Mouse (Mus musculus) large intestine, adult 2 months (tissue): ENCODE data around the gene Cyth2. TPM values are rescaled to one million over a fixed set of nuclear protein-coding genes. Genes with fewer than 3 reads are reported as not detected.
A peak's percentile ranks its signal among the peaks of the same experiment; 100 is the strongest.

ENCODE experiments used
- DNase-seq: peaks from one replicate; pipeline ENCODE4 v3.0.0-alpha.2; 2012; ENCODE audit warnings: low read depth, low spot score
- WGBS: fragments of 180-500 bp; shearing (Covaris S2); methylation state at CpG from one replicate; pipeline ENCODE4 v1.1.7; 2018; 5-methylcytosine and 5-hydroxymethylcytosine counted together
- polyA plus RNA-seq: library from polyadenylated mRNA; depleted of rRNA; stranded (reverse); fragments of >200 nt; gene quantifications from 2 replicates; pipeline ENCODE4 v1.2.3, GENCODE M21; 2012; rRNA removed

Cyth2 gene
- polyA plus RNA-seq = 39.6 and 49.1 TPM in 2 replicates

DNA sequence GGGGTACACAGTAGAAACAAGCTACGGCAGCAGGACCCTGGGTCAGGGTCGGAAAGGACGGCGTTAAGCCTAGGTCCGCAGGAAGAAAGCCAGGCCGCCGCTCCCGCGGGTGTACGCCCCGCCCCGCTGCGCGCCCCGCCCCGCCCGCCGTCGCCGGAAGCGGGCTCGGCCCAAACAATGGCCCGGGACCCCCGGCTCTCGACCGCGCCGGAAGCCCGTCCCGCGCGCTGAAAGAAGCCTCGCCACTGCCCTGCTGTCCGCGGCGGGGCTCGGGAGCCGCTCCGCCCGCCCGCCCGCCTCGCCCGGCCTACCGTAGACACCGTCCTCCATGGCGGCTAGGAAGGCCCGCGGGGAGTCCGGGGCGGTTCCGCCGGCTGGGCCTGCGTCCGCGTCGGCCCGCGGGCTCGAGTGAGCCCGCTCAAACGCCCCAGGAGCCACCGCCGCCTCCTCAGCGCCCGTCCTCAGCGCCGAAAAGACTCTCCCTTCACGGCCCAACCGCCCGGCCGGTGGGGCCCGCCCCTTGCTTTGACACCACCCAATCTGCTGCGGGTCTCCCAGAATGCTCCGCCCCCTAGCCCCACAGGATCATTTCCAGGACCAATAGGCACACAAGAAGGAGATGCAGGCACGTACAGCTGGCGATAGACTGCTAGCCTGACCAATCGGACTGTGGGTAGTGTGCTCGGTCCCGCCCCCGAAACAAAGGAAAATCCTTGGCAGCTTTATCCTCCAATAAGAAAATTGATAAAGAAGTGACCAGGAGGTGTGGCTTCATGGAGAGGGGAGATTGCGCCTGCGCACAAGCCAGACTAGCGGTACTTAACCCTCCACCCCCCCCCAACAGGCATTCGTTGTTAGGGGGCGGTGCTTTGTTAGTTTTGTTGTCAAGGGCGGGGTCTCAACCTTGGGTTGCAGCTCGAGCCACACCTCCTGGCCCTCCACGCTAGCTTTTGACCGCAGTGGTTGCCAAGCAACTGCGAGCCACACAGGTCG is at the start of gene Cyth2:
Gene Cyth2, minus strand, starts transcription at position 795 of the 993 bp plus-strand sequence.
- DNase-seq = peak; percentile 99
- WGBS = under 1% methylated on average over 92 of the region's 92 CpGs

DNA sequence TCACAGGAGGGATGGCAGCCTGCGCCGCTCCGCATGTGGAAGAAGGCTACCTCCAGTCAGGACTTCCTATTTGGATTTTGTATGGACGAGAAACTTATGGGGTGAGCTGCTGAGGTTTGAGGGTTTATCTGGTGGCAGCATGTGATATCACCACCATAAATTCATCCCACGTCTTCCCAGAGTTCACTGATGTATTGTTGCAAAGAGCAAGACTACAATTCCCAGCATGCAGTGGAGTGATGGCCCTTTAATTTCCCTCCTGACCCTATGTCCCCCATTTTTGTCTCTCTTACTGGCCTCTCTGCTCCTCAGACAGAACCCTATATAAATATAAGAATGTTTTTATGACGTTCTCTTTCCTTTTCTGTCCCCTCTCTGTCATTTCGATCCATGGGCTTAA is 48.4 kb upstream of the Cyth2 start:
- no peak for DNase-seq
- WGBS = 83% methylated on average over 7 of the region's 7 CpGs

DNA sequence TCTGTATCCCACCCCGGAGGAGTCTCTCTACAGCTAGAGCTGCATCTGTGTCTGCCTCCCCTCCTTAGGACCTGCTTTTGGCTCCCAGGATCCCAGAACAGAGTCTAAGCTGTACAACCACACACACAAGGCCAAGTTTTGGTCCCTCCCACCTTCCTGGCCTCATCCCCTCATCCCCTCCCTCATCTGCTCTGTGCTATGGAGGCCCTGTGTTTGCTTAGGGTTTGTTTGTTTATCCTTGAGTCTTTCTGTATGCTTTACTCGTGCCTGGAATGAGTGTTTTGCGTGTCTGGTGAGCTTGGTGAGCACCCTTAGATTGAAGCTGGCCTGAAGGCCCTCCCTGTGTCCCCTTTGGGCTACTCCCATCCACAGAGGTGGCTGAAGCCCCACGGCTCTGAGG is 44.6 kb upstream of the Cyth2 start:
- WGBS = 33% methylated on average over 4 of the region's 4 CpGs
- no peak for DNase-seq

DNA sequence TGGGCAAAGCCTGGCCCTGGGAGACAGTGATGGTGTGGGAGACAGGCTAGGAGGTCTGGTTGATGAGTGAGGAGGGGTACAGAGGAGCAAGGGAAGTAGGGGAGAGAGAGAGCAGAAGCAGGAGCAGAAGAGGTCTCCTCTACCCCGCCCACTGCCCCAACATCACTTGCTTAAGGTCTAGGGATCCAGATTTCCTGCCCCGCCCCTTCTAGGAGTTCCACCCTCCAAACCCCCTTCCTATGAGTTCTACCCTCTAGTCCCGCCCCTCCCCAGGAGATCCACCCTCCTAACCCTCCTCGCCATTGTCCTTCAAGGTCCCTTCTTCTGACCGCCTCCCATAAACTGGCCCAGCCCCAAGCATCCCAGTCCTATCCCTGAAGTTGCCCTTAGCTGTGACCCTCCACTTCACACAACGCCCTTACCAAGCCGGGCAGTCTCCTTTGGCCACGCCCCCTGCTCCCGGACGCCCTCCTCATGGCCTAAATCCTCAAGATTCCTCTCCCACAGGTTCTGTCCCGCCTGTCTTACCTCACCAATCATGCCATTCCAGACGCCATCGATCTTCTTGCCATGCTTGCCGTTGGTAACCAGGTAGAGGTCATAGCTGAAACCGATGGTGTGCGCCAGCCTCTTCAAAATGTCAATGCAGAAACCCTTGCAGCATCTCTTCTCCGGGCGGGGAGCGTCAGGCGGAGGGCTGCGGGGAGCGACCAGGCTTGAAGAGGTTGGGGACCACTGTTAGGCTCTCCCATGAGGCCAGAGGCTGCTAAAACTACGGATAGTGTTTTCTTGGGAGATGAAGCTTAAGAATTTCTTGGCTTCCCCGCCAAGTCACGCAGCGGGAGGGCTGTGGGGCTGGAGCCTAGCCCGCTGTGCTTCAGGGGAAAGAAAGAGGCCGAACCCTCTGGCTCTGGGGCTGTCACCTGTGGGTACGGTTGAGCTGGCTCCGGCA is 42.8 kb upstream of the Cyth2 start:
- DNase-seq = no peak
- 18% methylated on average over 30 of the region's 30 CpGs for WGBS

- DNase-seq = no peak
- 79% methylated on average over 12 of the region's 12 CpGs for WGBS
These were observed 38.7 kb upstream of the Cyth2 start for GRCm38 (mm10) chr7:45853089-45853488.

- DNase-seq = no peak
- 76% methylated on average over 3 of the region's 3 CpGs for WGBS
These were observed 36.3 kb upstream of the Cyth2 start for GRCm38 (mm10) chr7:45850661-45851060.

DNA sequence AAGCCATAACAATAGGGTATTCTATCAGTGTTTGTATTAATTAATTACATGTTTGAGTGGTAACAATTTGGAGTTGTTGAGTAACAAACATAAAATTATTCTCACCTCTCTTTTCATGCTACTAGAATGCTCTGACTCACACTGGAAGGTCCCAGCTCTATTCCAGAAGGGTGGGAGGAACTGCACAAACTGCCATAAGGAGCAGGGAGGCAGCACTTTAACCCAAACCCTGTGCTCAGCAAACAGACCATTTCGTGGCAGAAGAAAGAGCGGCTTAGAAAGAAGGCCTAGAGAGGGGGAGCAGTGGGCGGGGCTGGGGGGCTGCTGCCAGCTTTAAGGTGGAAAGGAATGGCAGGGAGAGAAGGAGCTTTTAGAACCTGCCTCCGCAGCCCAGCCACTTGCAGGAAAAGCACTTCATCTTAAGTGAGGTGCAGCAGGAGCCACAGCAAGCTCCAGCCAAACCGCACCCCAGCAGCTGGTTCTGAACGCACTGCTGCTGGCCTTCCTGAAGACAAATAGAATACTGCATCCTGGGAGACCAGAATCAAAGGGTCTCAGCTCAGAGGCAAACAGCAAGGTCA is 34.2 kb upstream of the Cyth2 start:
- DNase-seq = no peak
- 22% methylated on average over 6 of the region's 6 CpGs for WGBS

DNA sequence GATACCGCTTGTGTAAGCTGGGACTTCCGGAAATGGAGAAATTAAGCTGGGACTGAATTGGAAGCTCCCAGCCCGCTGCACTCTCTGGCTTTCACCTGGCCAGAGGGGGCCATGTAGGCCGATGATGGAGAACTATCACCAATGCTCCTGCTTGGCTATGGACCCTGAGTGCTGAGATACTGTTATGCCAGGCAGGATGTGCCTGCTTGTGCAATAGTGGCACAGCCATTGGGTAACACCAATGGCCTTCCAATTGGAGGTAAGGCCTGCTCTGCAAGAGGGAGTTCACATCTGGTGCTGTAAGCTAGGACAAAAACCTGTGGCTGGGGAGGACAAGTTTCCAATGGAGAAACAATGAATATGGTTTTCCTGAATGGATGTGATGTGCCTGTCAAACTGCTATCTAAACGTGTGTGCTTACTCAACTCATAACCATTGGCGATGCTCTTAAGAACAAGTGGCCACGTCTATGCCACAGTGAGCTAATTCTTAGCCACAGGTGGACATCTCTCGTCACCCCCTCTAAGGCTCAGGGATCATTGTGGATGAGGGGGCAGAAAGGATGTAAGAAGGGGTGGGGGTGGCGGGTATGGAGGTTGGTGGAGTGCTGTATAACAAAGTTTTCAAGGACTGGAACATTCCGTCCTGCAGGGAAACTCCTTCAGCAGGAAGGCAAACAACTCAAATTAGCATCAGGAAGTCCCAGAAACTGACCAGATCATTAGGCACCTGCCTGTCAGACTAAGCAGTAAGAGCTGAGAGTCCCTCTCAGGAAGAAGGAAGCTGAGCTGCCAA is 28.8 kb upstream of the Cyth2 start:
- WGBS = 86% methylated on average over 10 of the region's 10 CpGs
- no peak for DNase-seq

GRCm38 (mm10) chr7:45833924-45834323 is 19.5 kb upstream of the Cyth2 start:
- 11% methylated on average over 31 of the region's 31 CpGs for WGBS

DNA sequence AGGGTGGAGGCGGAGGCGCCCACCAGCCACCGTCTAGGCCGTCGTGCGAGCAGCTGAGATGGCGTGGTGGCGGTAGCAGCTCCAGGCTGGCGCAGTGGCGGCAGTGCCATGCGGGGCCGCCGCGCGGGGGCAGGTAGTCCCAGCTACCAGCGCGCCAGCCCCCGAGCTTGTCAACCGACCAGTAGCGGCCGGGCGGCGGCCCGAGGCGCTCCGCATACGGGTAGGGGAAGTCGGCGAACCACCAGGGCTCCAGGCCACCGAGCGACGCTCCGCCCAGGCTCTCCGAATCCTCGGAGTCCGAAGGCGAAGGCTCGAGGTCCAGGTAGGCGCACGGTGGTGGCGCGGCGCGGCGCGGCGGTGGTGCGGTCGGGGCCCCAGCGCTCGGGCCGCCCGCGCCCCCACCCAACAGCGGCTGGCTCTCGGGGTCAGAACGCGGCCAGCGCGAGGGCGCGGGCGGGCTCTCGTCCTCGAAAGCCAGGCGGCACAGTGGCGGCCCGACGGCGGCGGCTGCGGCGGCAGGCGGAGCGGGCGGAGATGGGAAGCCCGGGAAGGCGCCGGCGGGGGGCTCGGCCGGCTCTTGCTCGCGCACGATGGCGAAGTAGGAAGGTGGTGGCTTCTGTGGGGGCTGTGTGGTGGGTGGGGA is 18.9 kb upstream of the Cyth2 start:
- no peak for DNase-seq
- WGBS = under 1% methylated on average over 82 of the region's 86 CpGs

More at GRCm38 (mm10) chr7:45833924-45834323, 19.5 kb upstream of the Cyth2 start:
- no peak for DNase-seq

DNA sequence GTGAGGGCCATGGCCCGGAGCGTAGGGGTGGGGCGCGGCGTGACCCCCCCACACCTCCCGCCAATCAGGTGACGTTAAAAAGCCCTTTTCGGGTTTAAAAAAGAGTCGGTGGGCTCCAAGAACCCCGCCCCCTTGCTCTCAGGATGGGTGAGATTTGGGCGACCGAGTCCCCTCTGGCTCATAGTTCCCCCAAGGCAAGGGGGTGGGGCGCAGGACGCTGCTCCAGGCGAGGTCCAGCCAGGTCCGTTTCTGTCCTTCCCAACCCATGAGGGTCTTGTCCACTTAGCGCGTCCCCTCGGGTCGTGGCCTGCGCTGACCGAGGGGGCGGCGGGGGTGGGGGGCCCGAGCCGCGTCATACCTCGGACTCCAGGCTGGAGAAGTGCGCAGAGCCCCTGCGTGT is 18.0 kb upstream of the Cyth2 start:
- no peak for DNase-seq
- WGBS = 14% methylated on average over 30 of the region's 30 CpGs

- DNase-seq = no peak
- 24% methylated on average over 5 of the region's 5 CpGs for WGBS
These were observed 16.7 kb upstream of the Cyth2 start for GRCm38 (mm10) chr7:45831128-45831525.

DNA sequence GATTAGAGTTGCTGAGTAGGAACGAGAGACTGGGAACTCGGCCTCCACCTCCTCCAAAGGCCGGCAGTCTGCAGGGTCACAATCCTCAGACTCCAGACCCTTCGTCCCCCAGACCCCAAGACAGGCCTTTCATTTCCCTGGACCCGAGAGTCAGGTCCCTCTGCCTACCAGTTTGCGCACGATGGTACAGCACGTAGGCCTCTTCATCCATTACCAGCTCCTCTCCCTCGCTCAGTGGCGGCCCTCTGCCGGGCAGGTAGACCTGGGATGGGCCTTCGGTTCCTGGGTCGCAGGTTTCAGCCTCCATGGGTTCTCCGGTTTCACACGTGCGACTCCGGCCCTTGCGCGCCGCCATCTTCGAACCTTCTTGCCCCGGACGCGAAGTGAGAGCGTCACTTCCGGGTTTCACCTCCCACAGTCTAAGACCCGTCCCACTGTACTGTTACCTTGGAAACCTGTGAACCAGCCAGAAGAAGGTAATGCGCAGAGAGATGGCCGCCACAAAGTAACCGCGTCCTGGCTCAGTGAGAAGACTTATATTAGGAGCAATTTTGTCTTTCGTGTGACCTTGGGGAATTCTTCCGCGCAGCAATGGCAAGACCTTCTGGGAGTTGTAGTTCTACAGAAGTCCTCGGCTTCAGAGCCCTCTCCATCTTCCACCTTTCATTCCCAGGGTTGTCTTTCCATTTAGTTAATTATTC is 16.2 kb upstream of the Cyth2 start, which contains the start of gene Grwd1:
Gene Grwd1, minus strand, starts transcription at position 518 of the 701 bp plus-strand sequence.
- WGBS = under 1% methylated on average over 35 of the region's 35 CpGs
- DNase-seq = peak; percentile 73

DNA sequence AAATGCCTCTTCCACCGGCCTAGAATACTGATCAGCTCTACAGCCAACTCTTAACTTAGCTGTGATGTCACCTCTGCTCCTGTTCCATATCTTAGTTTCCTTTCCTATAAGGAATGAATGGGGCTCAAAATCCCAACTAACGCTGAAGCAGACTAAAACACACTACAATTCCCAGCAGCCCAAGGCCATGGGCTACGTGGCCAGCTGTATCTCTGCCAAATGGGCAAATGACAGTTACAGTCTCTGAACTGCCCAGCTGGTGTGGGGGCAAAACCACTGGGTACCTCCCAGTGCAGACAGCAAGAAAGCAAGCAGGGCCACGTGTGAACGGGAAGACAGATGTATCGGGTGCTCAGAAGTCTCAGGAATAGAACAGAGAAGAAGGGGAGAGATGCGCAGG is 12.2 kb upstream of the Cyth2 start:
- DNase-seq = no peak
- WGBS = 88% methylated on average over 7 of the region's 7 CpGs

DNA sequence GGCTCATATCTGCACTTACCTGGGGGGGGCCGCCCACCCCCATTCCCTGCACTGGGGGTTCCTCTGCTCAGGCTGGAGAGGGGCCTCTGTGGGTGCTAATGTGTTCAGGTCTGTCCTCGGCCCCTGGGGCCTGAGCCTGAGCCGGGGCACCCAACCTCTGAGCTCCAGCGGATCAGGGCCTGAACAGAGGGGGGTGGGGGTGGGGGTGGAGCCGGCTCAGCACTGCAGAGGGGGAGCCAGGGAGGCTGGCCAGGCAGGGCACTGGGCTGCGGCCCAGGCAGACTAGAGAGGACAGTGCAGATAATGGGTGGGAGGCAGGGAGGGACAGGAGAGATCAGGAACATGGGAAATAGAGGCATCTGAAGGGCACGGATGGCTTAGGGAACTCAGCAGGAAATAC is 10.2 kb upstream of the Cyth2 start, which contains the start of gene Kcnj14:
Gene Kcnj14, minus strand, starts transcription at position 185 of the 400 bp plus-strand sequence.
- WGBS = 77% methylated on average over 7 of the region's 7 CpGs
- DNase-seq = no peak

DNA sequence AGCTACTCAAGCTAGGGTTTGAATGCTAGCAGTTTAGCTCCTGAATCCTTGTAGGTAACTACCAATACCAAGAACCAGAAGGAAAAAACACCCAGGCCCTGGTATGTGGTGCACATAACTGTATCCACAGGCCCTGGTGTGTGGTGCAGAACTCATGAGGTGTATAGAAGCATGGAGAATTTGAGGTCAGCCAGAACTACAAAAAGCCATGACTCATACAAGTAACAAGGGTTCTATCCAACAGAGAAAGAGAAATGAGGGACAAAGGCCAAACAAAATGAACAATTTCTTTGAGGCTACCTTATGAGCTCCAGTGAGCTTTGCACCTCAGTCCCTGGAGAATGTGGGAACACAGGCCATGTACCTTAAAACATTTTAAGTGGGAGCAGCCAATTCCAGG is 6.5 kb upstream of the Cyth2 start:
- no peak for DNase-seq

DNA sequence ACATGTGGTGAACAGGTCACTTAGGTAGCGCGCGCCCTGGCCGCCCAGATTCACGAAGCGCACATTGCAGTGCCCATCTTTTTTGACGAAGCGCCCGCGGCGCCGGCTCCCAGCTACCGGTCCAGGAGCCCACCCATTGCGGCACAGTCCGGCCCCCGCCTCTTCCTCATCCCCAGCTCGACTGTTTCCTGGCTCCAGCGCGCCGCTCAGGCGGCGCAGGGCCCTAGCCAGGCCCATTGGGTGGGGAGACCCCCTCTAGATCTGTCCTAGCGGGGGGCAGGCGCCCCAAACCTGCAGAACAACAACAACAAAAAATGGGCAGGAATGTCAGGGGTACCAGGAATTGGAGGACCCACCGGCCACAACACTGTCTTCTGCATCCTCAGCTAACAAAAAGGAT is 5.5 kb upstream of the Cyth2 start:
- WGBS = 29% methylated on average over 25 of the region's 25 CpGs
- DNase-seq = no peak

GRCm38 (mm10) chr7:45815984-45816351 is 1.6 kb upstream of the Cyth2 start:
- 63% methylated on average over 2 of the region's 2 CpGs for WGBS
- DNase-seq = no peak
